Comparison of ENCODE assay signal across 9 mouse cellular contexts in genomic region chr4:63496312-63496711, GRCm38 (mm10). TPM values are rescaled to one million over a fixed set of nuclear protein-coding genes. Genes with fewer than 3 reads are reported as not detected.
DNase-seq lines count a peak whose midpoint lies in the region; ATAC-seq and TF ChIP-seq lines count a peak whose summit lies in the region.
"Had no signal": no experiment of that assay in that cellular context is flagged by ENCODE, and none has a peak within 500 bp of the region (broad histone marks: within the 10 kb centered on the region; RNA-seq: fewer than 3 reads in every experiment).

No protein-coding gene starts in this region.

- H3K36me3 ChIP-seq in heart, embryonic 15.5 days: no peaks in the 10 kb centered on the region
- H3K36me3 ChIP-seq in ES-E14 (ENCODE audit: control insufficient read depth, insufficient read depth, low read length, poor library complexity, severe bottlenecking): peaks cover 5% of the 10 kb centered on the region; the same call in 1 of the 2 replicates
- no peaks in the 10 kb centered on the region for H3K36me3 ChIP-seq in hindbrain, embryonic 11.5 days (ENCODE audit: control insufficient read depth, insufficient read depth, low read length)
- H3K36me3 ChIP-seq in midbrain, embryonic 10.5 days: no peaks in the 10 kb centered on the region
- H3K36me3 ChIP-seq: G1E had no signal

- H3K9ac ChIP-seq in heart, embryonic 15.5 days: peak overlapping the region; percentile 66
- peak overlapping the region; percentile 62; the same call in 1 of the 2 replicates for H3K9ac ChIP-seq in ES-E14 (ENCODE audit: insufficient read depth, low read depth, low read length, poor library complexity, severe bottlenecking)
- H3K9ac ChIP-seq in hindbrain, embryonic 11.5 days (ENCODE audit: low read depth, low read length): peak overlapping the region; percentile 69; the same call in 1 of the 2 replicates

- peaks cover 49% of the 10 kb centered on the region for H3K27me3 ChIP-seq in heart, embryonic 15.5 days
- H3K27me3 ChIP-seq in hindbrain, embryonic 11.5 days (ENCODE audit: control insufficient read depth, insufficient read depth, low read length): 0 out of 2 replicates have a peak, but pooled peaks cover 3% of the 10 kb centered on the region
- H3K27me3 ChIP-seq in midbrain, embryonic 10.5 days (ENCODE audit: low read depth, poor library complexity, severe bottlenecking): peaks cover 25% of the 10 kb centered on the region

- H3K4me1 ChIP-seq in heart, embryonic 15.5 days (replicated peaks): peaks cover 22% of the 10 kb centered on the region
- H3K4me1 ChIP-seq in ES-E14 (ENCODE audit: control insufficient read depth in 2 of 2, insufficient read depth in 2 of 2, low read length in 2 of 2, poor library complexity in 1 of 2): peaks cover 2% of the 10 kb centered on the region in 2 experiments; a peak in 1 of 4 replicates
- H3K4me1 ChIP-seq in hindbrain, embryonic 11.5 days (replicated peaks; ENCODE audit: control insufficient read depth, insufficient read depth, low read length): peaks cover 2% of the 10 kb centered on the region; the same call in 1 of the 2 replicates
- peaks cover 69% of the 10 kb centered on the region for H3K4me1 ChIP-seq in midbrain, embryonic 10.5 days

- no peaks in the 10 kb centered on the region for H3K9me3 ChIP-seq in heart, embryonic 15.5 days (replicated peaks)
- H3K9me3 ChIP-seq in ES-E14 (ENCODE audit: control insufficient read depth, insufficient read depth, low read depth, low read length): no peaks in the 10 kb centered on the region
- H3K9me3 ChIP-seq in hindbrain, embryonic 11.5 days (ENCODE audit: control insufficient read depth, low read length): no peaks in the 10 kb centered on the region
- H3K9me3 ChIP-seq in midbrain, embryonic 10.5 days (replicated peaks): no peaks in the 10 kb centered on the region

- DNase-seq in heart, postnatal 25 days (ENCODE audit: low spot score): no peak
- no peak for DNase-seq in ES-E14 (ENCODE audit: low read depth, low spot score)
- DNase-seq in hindbrain, embryonic 11.5 days (ENCODE audit: low spot score): no peak
- DNase-seq in midbrain, embryonic 10.5 days (ENCODE audit: low spot score): no peak
- no peak for DNase-seq in adrenal gland, adult 8-10 months

- peak overlapping the region; percentile 98 for H3K4me2 ChIP-seq in heart, embryonic 15.5 days
- H3K4me2 ChIP-seq in hindbrain, embryonic 11.5 days (replicated peaks; ENCODE audit: low read depth, low read length): peak overlapping the region; percentile 90

- intact Hi-C loops in heart, postnatal 25 days (cut with DNase I): loop anchor here (5.0 kb wide), 3 partner anchors 46 to 124 kb away; partner anchors contain the start of gene Atp6v1g1

- in situ Hi-C loops in ES-E14 (cut with MboI; ENCODE audit: low sequenced_read_pairs in 2 of 2, unreplicated experiment in 2 of 2): no loop called here

- no peak for ATAC-seq in heart, embryonic 15.5 days (replicated peaks; ENCODE audit: insufficient number of reproducible peaks, insufficient read depth, low FRiP score, low read depth)
- peak; percentile 58 for ATAC-seq in hindbrain, embryonic 11.5 days (ENCODE audit: low FRiP score)
- ATAC-seq in erythroid progenitor cell, adult 5-6 weeks (replicated peaks; ENCODE audit: low FRiP score, poor library complexity, severe bottlenecking): no peak
- no peak for ATAC-seq in inflammation-experienced regulatory T-cells, adult 6 months

- WGBS in heart, embryonic 15.5 days: 18% methylated on average over 6 of the region's 6 CpGs
- WGBS in hindbrain, embryonic 11.5 days: 15% methylated on average over 5 of the region's 6 CpGs
- 20% methylated on average over 6 of the region's 6 CpGs for WGBS in midbrain, embryonic 10.5 days

- peak overlapping the region; percentile 64 for H3K4me3 ChIP-seq in heart, embryonic 15.5 days
- H3K4me3 ChIP-seq in ES-E14 (ENCODE audit: insufficient read depth in 1 of 2, low read depth in 1 of 2, low read length in 2 of 2, poor library complexity in 1 of 2, severe bottlenecking in 1 of 2): peak overlapping the region; percentile 80 to 88
- H3K4me3 ChIP-seq in hindbrain, embryonic 11.5 days (ENCODE audit: low read depth, low read length): peak overlapping the region; percentile 73
- peak overlapping the region; percentile 89 for H3K4me3 ChIP-seq in midbrain, embryonic 10.5 days

- H3K27ac ChIP-seq in heart, embryonic 15.5 days: no peak overlapping the region
- H3K27ac ChIP-seq in ES-E14 (ENCODE audit: insufficient read depth, low read depth, low read length, poor library complexity, severe bottlenecking): no peak overlapping the region
- no peak overlapping the region for H3K27ac ChIP-seq in hindbrain, embryonic 11.5 days (ENCODE audit: low read depth, low read length)
- peak overlapping the region; percentile 93 for H3K27ac ChIP-seq in midbrain, embryonic 10.5 days (replicated peaks)

TF ChIP-seq in ES-E14, 5 proteins besides CTCF, POLR2A, EP300 and RAD21:
- no peak for TF ChIP-seq ZC3H11A (IDR thresholded peaks at IDR 0.05; ENCODE audit: borderline replicate concordance, low read depth, low read length)
- no peak for TF ChIP-seq HCFC1 (IDR thresholded peaks at IDR 0.05; ENCODE audit: borderline replicate concordance, insufficient read depth, low read length)
- TF ChIP-seq CHD2 (IDR thresholded peaks at IDR 0.05; ENCODE audit: low read depth, low read length): no peak
- no peak for TF ChIP-seq MAFK (IDR thresholded peaks at IDR 0.05; ENCODE audit: insufficient read depth, low read depth, low read length)
- TF ChIP-seq ZNF384 (IDR thresholded peaks at IDR 0.05; ENCODE audit: low read depth, low read length): no peak

RNA-seq across cellular contexts. Expression of gene Whrn, which starts 0.5 kb away (rescaled TPM):
- polyA plus RNA-seq in heart, embryonic 15.5 days (2015; fragmentation: Nextera tagmentation; extraction: Ambion mirVana): 1.9 and 2.6 TPM in 2 replicates
- total RNA-seq in heart, postnatal 25 days (2021): 10 to 100 TPM; 36.9 to 41.9 TPM
- total RNA-seq in ES-E14 (2012; rRNA removed): 5.0 and 10.8 TPM in 2 replicates
- polyA plus RNA-seq in hindbrain, embryonic 11.5 days (2014; fragmentation: Nextera tagmentation; extraction: Ambion mirVana): 5.9 and 6.6 TPM in 2 replicates
- polyA plus RNA-seq in midbrain, embryonic 10.5 days (2016; fragmentation: Nextera tagmentation; extraction: Ambion mirVana): 8.6 and 8.8 TPM in 2 replicates
- 10 to 100 TPM; 56.7 to 95.9 (median 78.5) TPM for total RNA-seq in adrenal gland, adult 8-10 months (2022)
- 0.84 TPM in 1 of 2 replicates, not detected in the other for total RNA-seq in erythroid progenitor cell, adult 5-6 weeks (2015; ENCODE audit: low replicate concordance)
- total RNA-seq in erythroid progenitor cell, adult 5-6 weeks (2017; ENCODE audit: low replicate concordance): 0.77 TPM in 1 of 2 replicates, not detected in the other
- polyA plus RNA-seq in inflammation-experienced regulatory T-cells, adult 6 months (2017; shearing (Covaris generic)): 1 to 10 TPM in 2 of 3 experiments, under 1 TPM in 1; 0.75 to 4.4 (median 3.9) TPM
- polyA plus RNA-seq: G1E had no signal

RNA-seq across cellular contexts. Expression of gene Atp6v1g1, which starts 48.3 kb away (rescaled TPM):
- polyA plus RNA-seq in heart, embryonic 15.5 days (2015; fragmentation: Nextera tagmentation; extraction: Ambion mirVana): 214 and 229 TPM in 2 replicates
- total RNA-seq in heart, postnatal 25 days (2021): 100 to 1,000 TPM; 144 to 162 TPM
- 67.2 and 105 TPM in 2 replicates for total RNA-seq in ES-E14 (2012; rRNA removed)
- 424 and 428 TPM in 2 replicates for polyA plus RNA-seq in hindbrain, embryonic 11.5 days (2014; fragmentation: Nextera tagmentation; extraction: Ambion mirVana)
- polyA plus RNA-seq in midbrain, embryonic 10.5 days (2016; fragmentation: Nextera tagmentation; extraction: Ambion mirVana): 290 and 319 TPM in 2 replicates
- 100 to 1,000 TPM; 191 to 202 (median 194) TPM for total RNA-seq in adrenal gland, adult 8-10 months (2022)
- 83.0 and 91.2 TPM in 2 replicates for total RNA-seq in erythroid progenitor cell, adult 5-6 weeks (2015; ENCODE audit: low replicate concordance)
- 52.5 and 69.6 TPM in 2 replicates for total RNA-seq in erythroid progenitor cell, adult 5-6 weeks (2017; ENCODE audit: low replicate concordance)
- polyA plus RNA-seq in inflammation-experienced regulatory T-cells, adult 6 months (2017; shearing (Covaris generic)): 100 to 1,000 TPM; 197 to 241 (median 218) TPM
